Mouse (Mus musculus): ENCODE measurements at regions not wholly inside any gene's neighbourhood (a gene's known extent, or its start where the extent isn't known, plus 50 kb on each side); places are given as distances from the start of the nearest gene placed in this dataset.
A peak's percentile ranks its signal among the peaks of the same experiment; 100 is the strongest.

- Histone ChIP-seq H3K27ac (ENCODE audit: low read depth) (peak overlapping the region; percentile 17), H3K4me1 (replicated peaks; ENCODE audit: control insufficient read depth, insufficient read depth, low read length) (peaks cover 11% of the 10 kb centered on the region), H3K4me3 (ENCODE audit: low read depth, low read length) (no peak overlapping the region), H3K36me3 (ENCODE audit: control insufficient read depth, insufficient read depth, low read length) (no peaks in the 10 kb centered on the region), H3K9me3 (ENCODE audit: control insufficient read depth, low read length) (no peaks in the 10 kb centered on the region), H3K9ac (ENCODE audit: low read length) (no peak overlapping the region), H3K27me3 (replicated peaks; ENCODE audit: control insufficient read depth, insufficient read depth, low read length) (no peaks in the 10 kb centered on the region), H3K4me2 (ENCODE audit: low read length) (no peak overlapping the region)
- WGBS, result 56% methylated on average over 4 of the region's 4 CpGs
- ATAC-seq (replicated peaks; ENCODE audit: low FRiP score, low TSS enrichment, low read depth) (no peak), DNase-seq (ENCODE audit: low spot score) (no peak)
Measured at GRCm38 (mm10) chr10:24493392-24493791, 101.8 kb upstream of the Ccn2 start.

- DNase-seq (ENCODE audit: low spot score) (peak; percentile 54), ATAC-seq (replicated peaks; ENCODE audit: low FRiP score, low TSS enrichment, low read depth) (no peak)
- H3K9ac ChIP-seq (ENCODE audit: low read length), result no peak overlapping the region
- H3K9me3 ChIP-seq (ENCODE audit: control insufficient read depth, low read length), result no peaks in the 10 kb centered on the region
- H3K27me3 ChIP-seq (replicated peaks; ENCODE audit: control insufficient read depth, insufficient read depth, low read length), result no peaks in the 10 kb centered on the region
- no peaks in the 10 kb centered on the region for H3K36me3 ChIP-seq (ENCODE audit: control insufficient read depth, insufficient read depth, low read length)
- no peak overlapping the region for H3K4me2 ChIP-seq (ENCODE audit: low read length)
- H3K27ac ChIP-seq (ENCODE audit: low read depth), result peak overlapping the region; percentile 17
- WGBS, result 25% methylated on average over 6 of the region's 6 CpGs
- H3K4me3 ChIP-seq (ENCODE audit: low read depth, low read length), result no peak overlapping the region
- peaks cover 11% of the 10 kb centered on the region for H3K4me1 ChIP-seq (replicated peaks; ENCODE audit: control insufficient read depth, insufficient read depth, low read length)
Measured at GRCm38 (mm10) chr10:24493936-24494335, 101.3 kb upstream of the Ccn2 start.

GRCm38 (mm10) chr10:24519795-24520512 lies 75.3 kb upstream of the Ccn2 start:
- H3K4me1 ChIP-seq (replicated peaks; ENCODE audit: control insufficient read depth, insufficient read depth, low read length), result no peaks in the 10 kb centered on the region
- H3K9ac ChIP-seq (ENCODE audit: low read length), result no peak overlapping the region
- no peaks in the 10 kb centered on the region for H3K27me3 ChIP-seq (replicated peaks; ENCODE audit: control insufficient read depth, insufficient read depth, low read length)
- 78% methylated on average over 11 of the region's 11 CpGs for WGBS
- no peak overlapping the region for H3K27ac ChIP-seq (ENCODE audit: low read depth)
- no peaks in the 10 kb centered on the region for H3K36me3 ChIP-seq (ENCODE audit: control insufficient read depth, insufficient read depth, low read length)
- ATAC-seq (replicated peaks; ENCODE audit: low FRiP score, low TSS enrichment, low read depth), result no peak
- no peaks in the 10 kb centered on the region for H3K9me3 ChIP-seq (ENCODE audit: control insufficient read depth, low read length)
- no peak for DNase-seq (ENCODE audit: low spot score)
- no peak overlapping the region for H3K4me3 ChIP-seq (ENCODE audit: low read depth, low read length)
- H3K4me2 ChIP-seq (ENCODE audit: low read length), result no peak overlapping the region

DNA sequence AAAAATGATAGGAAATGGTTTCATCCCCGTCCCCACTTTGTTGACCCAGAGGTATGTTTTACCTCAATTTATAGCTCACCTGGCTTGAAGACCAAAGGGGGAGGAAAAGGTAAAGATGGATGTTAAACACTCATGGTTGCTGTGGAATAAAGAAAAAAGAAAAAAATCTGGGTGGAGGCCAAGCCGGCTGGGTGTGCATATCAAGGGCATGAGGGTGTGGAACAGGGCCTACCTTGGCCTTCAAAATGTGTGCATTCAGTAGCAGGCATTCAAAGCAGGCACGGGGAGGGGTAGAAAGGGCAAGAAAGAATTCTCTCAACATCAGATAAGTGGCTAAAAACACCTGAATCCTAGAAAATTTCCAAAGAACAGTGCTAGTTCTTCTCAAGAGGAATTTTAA lies 74.7 kb upstream of the Ccn2 start:
- Histone ChIP-seq H3K27me3 (replicated peaks; ENCODE audit: control insufficient read depth, insufficient read depth, low read length) (no peaks in the 10 kb centered on the region), H3K9ac (ENCODE audit: low read length) (no peak overlapping the region), H3K4me2 (ENCODE audit: low read length) (no peak overlapping the region), H3K4me1 (replicated peaks; ENCODE audit: control insufficient read depth, insufficient read depth, low read length) (no peaks in the 10 kb centered on the region), H3K4me3 (ENCODE audit: low read depth, low read length) (no peak overlapping the region), H3K9me3 (ENCODE audit: control insufficient read depth, low read length) (no peaks in the 10 kb centered on the region), H3K27ac (ENCODE audit: low read depth) (no peak overlapping the region), H3K36me3 (ENCODE audit: control insufficient read depth, insufficient read depth, low read length) (no peaks in the 10 kb centered on the region)
- ATAC-seq (replicated peaks; ENCODE audit: low FRiP score, low TSS enrichment, low read depth) (no peak), DNase-seq (ENCODE audit: low spot score) (no peak)
- WGBS, result 63% methylated on average over 3 of the region's 3 CpGs

DNA sequence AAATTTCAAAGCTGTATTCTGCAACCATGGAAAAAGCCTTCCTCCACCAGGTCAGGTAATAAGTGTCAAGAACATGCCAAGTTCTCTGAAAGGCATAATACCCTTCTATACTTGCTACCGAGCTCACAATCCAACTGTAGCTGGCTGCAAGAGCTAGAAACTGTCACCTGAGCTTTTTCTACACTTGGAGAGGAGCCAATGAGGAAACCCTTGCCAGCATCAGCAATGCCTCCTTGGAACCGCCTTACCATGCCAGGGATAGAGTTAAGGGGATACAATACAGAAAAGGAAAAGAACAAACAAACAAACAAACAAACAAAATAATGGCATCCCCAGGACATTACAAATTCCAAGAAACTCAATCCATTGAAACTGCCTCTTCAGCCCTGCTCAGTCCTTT lies 62.5 kb upstream of the Ccn2 start:
- no peaks in the 10 kb centered on the region for H3K9me3 ChIP-seq (ENCODE audit: control insufficient read depth, low read length)
- H3K9ac ChIP-seq (ENCODE audit: low read length), result no peak overlapping the region
- H3K4me2 ChIP-seq (ENCODE audit: low read length), result no peak overlapping the region
- no peak overlapping the region for H3K4me3 ChIP-seq (ENCODE audit: low read depth, low read length)
- H3K4me1 ChIP-seq (replicated peaks; ENCODE audit: control insufficient read depth, insufficient read depth, low read length), result 0 out of 2 replicates have a peak, but pooled peaks cover 3% of the 10 kb centered on the region
- no peak for ATAC-seq (replicated peaks; ENCODE audit: low FRiP score, low TSS enrichment, low read depth)
- 86% methylated on average over 2 of the region's 2 CpGs for WGBS
- H3K36me3 ChIP-seq (ENCODE audit: control insufficient read depth, insufficient read depth, low read length), result no peaks in the 10 kb centered on the region
- DNase-seq (ENCODE audit: low spot score), result no peak
- no peaks in the 10 kb centered on the region for H3K27me3 ChIP-seq (replicated peaks; ENCODE audit: control insufficient read depth, insufficient read depth, low read length)
- no peak overlapping the region for H3K27ac ChIP-seq (ENCODE audit: low read depth)

- DNase-seq (ENCODE audit: low spot score) (no peak), ATAC-seq (replicated peaks; ENCODE audit: low FRiP score, low TSS enrichment, low read depth) (no peak)
- Histone ChIP-seq H3K9ac (ENCODE audit: low read length) (no peak overlapping the region), H3K27ac (ENCODE audit: low read depth) (no peak overlapping the region), H3K36me3 (ENCODE audit: control insufficient read depth, insufficient read depth, low read length) (no peaks in the 10 kb centered on the region), H3K4me1 (replicated peaks; ENCODE audit: control insufficient read depth, insufficient read depth, low read length) (0 out of 2 replicates have a peak, but pooled peaks cover 3% of the 10 kb centered on the region), H3K4me2 (ENCODE audit: low read length) (no peak overlapping the region), H3K4me3 (ENCODE audit: low read depth, low read length) (no peak overlapping the region), H3K9me3 (ENCODE audit: control insufficient read depth, low read length) (no peaks in the 10 kb centered on the region), H3K27me3 (replicated peaks; ENCODE audit: control insufficient read depth, insufficient read depth, low read length) (no peaks in the 10 kb centered on the region)
- 89% methylated on average over 11 of the region's 11 CpGs for WGBS
Measured at GRCm38 (mm10) chr10:24534901-24535300, 60.3 kb upstream of the Ccn2 start.

DNA sequence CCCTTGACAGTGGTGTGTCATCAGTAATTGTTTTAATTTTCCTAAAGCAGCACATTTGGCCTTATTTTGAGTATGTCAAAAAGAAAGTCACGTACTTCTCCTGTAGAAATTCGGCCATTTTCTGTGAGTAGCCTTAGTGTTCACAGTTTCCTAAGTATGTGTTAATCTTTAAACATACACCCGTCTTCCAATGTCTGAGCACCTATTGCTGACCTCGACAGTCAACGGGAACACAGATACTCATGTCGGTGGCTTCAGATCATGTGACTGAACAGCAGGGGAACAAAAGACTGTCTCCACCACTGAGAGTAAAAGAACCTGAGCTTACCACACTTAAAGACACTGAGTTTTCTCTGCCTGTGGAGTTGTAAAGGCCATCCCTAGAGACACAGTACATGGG lies 59.8 kb upstream of the Ccn2 start:
- no peak overlapping the region for H3K9ac ChIP-seq (ENCODE audit: low read length)
- H3K9me3 ChIP-seq (ENCODE audit: control insufficient read depth, low read length), result no peaks in the 10 kb centered on the region
- H3K4me3 ChIP-seq (ENCODE audit: low read depth, low read length), result no peak overlapping the region
- 80% methylated on average over 6 of the region's 6 CpGs for WGBS
- H3K27me3 ChIP-seq (replicated peaks; ENCODE audit: control insufficient read depth, insufficient read depth, low read length), result no peaks in the 10 kb centered on the region
- H3K4me1 ChIP-seq (replicated peaks; ENCODE audit: control insufficient read depth, insufficient read depth, low read length), result 0 out of 2 replicates have a peak, but pooled peaks cover 3% of the 10 kb centered on the region
- no peak overlapping the region for H3K4me2 ChIP-seq (ENCODE audit: low read length)
- H3K36me3 ChIP-seq (ENCODE audit: control insufficient read depth, insufficient read depth, low read length), result no peaks in the 10 kb centered on the region
- no peak overlapping the region for H3K27ac ChIP-seq (ENCODE audit: low read depth)
- no peak for ATAC-seq (replicated peaks; ENCODE audit: low FRiP score, low TSS enrichment, low read depth)
- DNase-seq (ENCODE audit: low spot score), result no peak

DNA sequence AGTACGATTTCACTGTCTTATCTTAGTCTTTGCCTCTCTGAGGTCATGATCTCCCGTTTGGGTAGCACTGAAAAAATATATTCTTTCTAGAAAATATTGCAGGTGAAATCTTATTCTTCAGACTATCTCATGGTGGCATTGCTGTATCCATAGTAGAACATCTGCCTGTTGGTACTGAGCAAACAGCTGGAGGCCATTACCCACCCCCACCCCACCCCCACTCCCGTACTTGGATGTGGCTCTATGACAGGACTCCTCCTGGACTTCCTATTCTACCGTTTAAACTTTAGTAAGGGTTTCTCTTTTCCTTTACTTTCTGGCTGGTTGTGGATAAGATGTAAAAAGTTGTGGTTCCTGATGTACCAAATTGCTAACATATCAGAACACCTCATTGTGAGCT lies 53.3 kb upstream of the Ccn2 start:
- no peak overlapping the region for H3K9ac ChIP-seq (ENCODE audit: low read length)
- no peak overlapping the region for H3K27ac ChIP-seq (ENCODE audit: low read depth)
- ATAC-seq (replicated peaks; ENCODE audit: low FRiP score, low TSS enrichment, low read depth) (no peak), DNase-seq (ENCODE audit: low spot score) (no peak)
- H3K36me3 ChIP-seq (ENCODE audit: control insufficient read depth, insufficient read depth, low read length), result no peaks in the 10 kb centered on the region
- H3K27me3 ChIP-seq (replicated peaks; ENCODE audit: control insufficient read depth, insufficient read depth, low read length), result no peaks in the 10 kb centered on the region
- WGBS, result 81% methylated on average over 4 of the region's 4 CpGs
- no peak overlapping the region for H3K4me2 ChIP-seq (ENCODE audit: low read length)
- no peak overlapping the region for H3K4me3 ChIP-seq (ENCODE audit: low read depth, low read length)
- H3K9me3 ChIP-seq (ENCODE audit: control insufficient read depth, low read length), result no peaks in the 10 kb centered on the region
- H3K4me1 ChIP-seq (replicated peaks; ENCODE audit: control insufficient read depth, insufficient read depth, low read length), result no peaks in the 10 kb centered on the region
